Mouse (Mus musculus): ENCODE measurements at regions not wholly inside any gene's neighbourhood (a gene's known extent, or its start where the extent isn't known, plus 50 kb on each side); places are given as distances from the start of the nearest gene placed in this dataset.
A peak's percentile ranks its signal among the peaks of the same experiment; 100 is the strongest.

DNA sequence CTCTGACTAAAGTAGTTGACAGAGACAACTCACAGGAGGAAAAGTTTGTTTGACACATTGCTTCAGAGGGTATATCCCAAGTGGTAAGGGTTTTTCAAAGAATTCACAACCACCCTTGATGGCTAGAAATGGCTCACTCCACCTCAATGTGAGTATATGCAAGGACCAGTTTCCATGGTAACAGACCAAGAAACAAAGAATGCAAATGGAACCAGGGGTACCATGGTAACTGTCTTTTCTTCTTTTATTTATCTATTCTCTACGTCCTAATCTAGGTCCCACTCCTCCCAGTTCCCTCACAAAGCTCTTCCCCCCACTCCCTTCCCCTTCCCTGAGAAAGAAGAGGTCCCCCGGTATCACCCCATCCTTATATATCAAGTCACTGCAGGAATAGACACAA, 57.5 kb downstream of the Ins1 start:
- TF ChIP-seq CTCF (IDR thresholded peaks at IDR 0.05; ENCODE audit: control insufficient read depth, insufficient read depth, insufficient replicate concordance, low read depth, low read length), result no peak
- no peaks in the 10 kb centered on the region for H3K4me1 ChIP-seq (ENCODE audit: control insufficient read depth, insufficient read depth, low read length)
- no peaks in the 10 kb centered on the region for H3K36me3 ChIP-seq (ENCODE audit: control insufficient read depth, insufficient read depth, low read length)
- H3K27me3 ChIP-seq (ENCODE audit: control insufficient read depth, insufficient read depth, low read length), result no peaks in the 10 kb centered on the region
- no peak overlapping the region for H3K27ac ChIP-seq (ENCODE audit: control insufficient read depth, insufficient read depth, low read depth, low read length)
- H3K4me3 ChIP-seq (ENCODE audit: control insufficient read depth, low read depth, low read length), result peak overlapping the region; percentile 36; the same call in 1 of the 2 replicates

DNA sequence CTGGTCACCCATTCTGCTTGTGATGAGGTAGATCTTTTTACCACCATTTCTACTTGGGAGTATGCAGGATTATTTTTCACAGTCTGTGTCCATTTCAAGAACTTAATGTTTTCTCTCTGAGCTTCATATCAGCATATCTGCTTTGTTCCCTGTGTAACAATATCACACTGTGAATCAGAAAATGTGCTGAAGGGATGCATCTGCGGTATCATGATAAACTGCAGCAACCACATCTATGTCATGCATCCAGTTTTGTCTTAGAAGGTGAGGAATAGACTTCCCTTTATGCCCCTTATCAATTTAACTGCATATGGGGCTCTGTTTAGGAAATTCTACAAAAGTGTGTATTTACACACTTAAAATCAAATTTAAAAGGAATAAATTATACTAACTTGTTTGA, 67.3 kb downstream of the Ins1 start:
- no peaks in the 10 kb centered on the region for H3K27me3 ChIP-seq (ENCODE audit: control insufficient read depth, insufficient read depth, low read length)
- no peaks in the 10 kb centered on the region for H3K36me3 ChIP-seq (ENCODE audit: control insufficient read depth, insufficient read depth, low read length)
- no peaks in the 10 kb centered on the region for H3K4me1 ChIP-seq (ENCODE audit: control insufficient read depth, insufficient read depth, low read length)
- no peak overlapping the region for H3K27ac ChIP-seq (ENCODE audit: control insufficient read depth, insufficient read depth, low read depth, low read length)
- no peak overlapping the region for H3K4me3 ChIP-seq (ENCODE audit: control insufficient read depth, low read depth, low read length)
- TF ChIP-seq POLR2A (IDR thresholded peaks at IDR 0.05; ENCODE audit: control insufficient read depth, low read depth, low read length) (no peak), CTCF (IDR thresholded peaks at IDR 0.05; ENCODE audit: control insufficient read depth, insufficient read depth, insufficient replicate concordance, low read depth, low read length) (no peak)

DNA sequence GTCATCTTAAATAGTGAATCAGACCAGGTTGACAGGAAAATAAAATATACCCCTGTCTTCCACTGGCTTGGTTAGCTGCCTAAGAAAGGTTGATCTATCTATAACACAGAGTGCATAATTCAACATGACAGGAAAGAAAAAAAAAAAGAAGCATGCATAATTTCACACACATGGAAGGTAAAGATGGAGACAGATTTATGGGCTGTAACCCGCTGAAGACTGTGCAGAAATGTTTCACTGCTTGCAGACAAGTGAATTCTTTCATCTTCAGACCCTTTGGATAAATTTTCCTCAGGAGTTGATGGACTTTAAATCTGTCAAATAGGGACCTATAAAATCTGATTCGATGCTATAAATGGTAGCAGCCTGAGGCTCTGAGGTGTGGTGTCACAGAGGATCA, 91.1 kb downstream of the Ins1 start:
- no peak overlapping the region for H3K27ac ChIP-seq (ENCODE audit: control insufficient read depth, insufficient read depth, low read depth, low read length)
- no peaks in the 10 kb centered on the region for H3K36me3 ChIP-seq (ENCODE audit: control insufficient read depth, insufficient read depth, low read length)
- TF ChIP-seq POLR2A (IDR thresholded peaks at IDR 0.05; ENCODE audit: control insufficient read depth, low read depth, low read length) (no peak), CTCF (IDR thresholded peaks at IDR 0.05; ENCODE audit: control insufficient read depth, insufficient read depth, insufficient replicate concordance, low read depth, low read length) (no peak)
- H3K4me1 ChIP-seq (ENCODE audit: control insufficient read depth, insufficient read depth, low read length), result no peaks in the 10 kb centered on the region
- no peak overlapping the region for H3K4me3 ChIP-seq (ENCODE audit: control insufficient read depth, low read depth, low read length)
- H3K27me3 ChIP-seq (ENCODE audit: control insufficient read depth, insufficient read depth, low read length), result no peaks in the 10 kb centered on the region

DNA sequence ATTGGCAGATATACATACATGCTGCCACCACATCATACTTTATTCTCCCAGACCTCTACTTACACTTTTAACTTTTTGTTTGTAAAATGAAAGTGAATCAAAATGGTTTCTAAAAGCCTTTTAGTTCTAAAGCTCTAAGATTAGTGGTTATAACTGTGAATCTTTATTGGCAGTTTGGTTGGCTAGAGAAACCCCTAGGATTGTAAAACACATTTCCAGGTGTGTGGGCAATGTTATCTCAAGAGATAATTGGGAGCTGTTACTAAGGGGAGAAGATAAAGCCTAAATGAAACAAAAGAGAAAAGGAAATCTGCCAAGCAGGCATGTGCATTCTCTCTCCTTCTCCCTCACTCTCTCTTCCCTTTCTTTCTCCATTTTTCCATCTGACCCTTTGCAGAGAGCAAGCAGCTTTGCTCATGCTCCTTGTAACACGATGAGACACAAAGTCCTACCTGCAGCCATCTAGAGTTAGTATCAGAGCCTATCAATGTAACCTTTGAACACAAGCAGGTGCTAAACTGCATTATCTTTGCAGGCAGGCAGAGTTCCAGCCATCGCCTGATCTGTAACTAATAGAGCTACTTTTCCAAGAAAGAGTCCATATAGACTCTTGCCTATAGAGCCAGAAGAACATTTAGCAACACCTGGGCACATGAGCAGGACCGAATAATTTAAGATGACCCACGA, 110.9 kb downstream of the Ins1 start:
- H3K4me3 ChIP-seq (ENCODE audit: control insufficient read depth, low read depth, low read length), result no peak overlapping the region
- TF ChIP-seq CTCF (IDR thresholded peaks at IDR 0.05; ENCODE audit: control insufficient read depth, insufficient read depth, insufficient replicate concordance, low read depth, low read length) (no peak), POLR2A (IDR thresholded peaks at IDR 0.05; ENCODE audit: control insufficient read depth, low read depth, low read length) (no peak)
- no peaks in the 10 kb centered on the region for H3K36me3 ChIP-seq (ENCODE audit: control insufficient read depth, insufficient read depth, low read length)
- no peaks in the 10 kb centered on the region for H3K4me1 ChIP-seq (ENCODE audit: control insufficient read depth, insufficient read depth, low read length)
- no peak overlapping the region for H3K27ac ChIP-seq (ENCODE audit: control insufficient read depth, insufficient read depth, low read depth, low read length)
- H3K27me3 ChIP-seq (ENCODE audit: control insufficient read depth, insufficient read depth, low read length), result no peaks in the 10 kb centered on the region

DNA sequence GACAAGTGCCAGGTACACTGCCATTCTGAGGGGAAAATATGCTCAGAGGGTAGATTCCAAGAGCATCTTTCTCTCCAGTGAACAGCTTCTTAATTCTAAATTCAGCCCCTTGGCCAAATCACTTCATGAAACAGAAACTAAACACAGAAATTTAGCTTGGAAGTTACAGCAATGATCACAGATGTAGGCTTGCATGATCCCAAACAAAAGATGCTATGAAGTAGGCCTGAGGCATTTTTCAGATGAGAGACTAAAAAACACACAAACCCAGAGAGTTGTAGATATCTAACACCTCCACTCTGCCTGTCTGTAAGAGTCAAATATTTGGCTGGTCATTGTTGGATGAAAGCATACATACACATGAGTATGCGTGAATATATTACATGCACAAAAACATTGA, 142.6 kb downstream of the Ins1 start:
- no peak overlapping the region for H3K4me3 ChIP-seq (ENCODE audit: control insufficient read depth, low read depth, low read length)
- H3K27ac ChIP-seq (ENCODE audit: control insufficient read depth, insufficient read depth, low read depth, low read length), result no peak overlapping the region
- H3K4me1 ChIP-seq (ENCODE audit: control insufficient read depth, insufficient read depth, low read length), result no peaks in the 10 kb centered on the region
- H3K36me3 ChIP-seq (ENCODE audit: control insufficient read depth, insufficient read depth, low read length), result no peaks in the 10 kb centered on the region
- H3K27me3 ChIP-seq (ENCODE audit: control insufficient read depth, insufficient read depth, low read length), result no peaks in the 10 kb centered on the region
- no peak for TF ChIP-seq POLR2A (IDR thresholded peaks at IDR 0.05; ENCODE audit: control insufficient read depth, low read depth, low read length)
- no peak for TF ChIP-seq CTCF (IDR thresholded peaks at IDR 0.05; ENCODE audit: control insufficient read depth, insufficient read depth, insufficient replicate concordance, low read depth, low read length)

DNA sequence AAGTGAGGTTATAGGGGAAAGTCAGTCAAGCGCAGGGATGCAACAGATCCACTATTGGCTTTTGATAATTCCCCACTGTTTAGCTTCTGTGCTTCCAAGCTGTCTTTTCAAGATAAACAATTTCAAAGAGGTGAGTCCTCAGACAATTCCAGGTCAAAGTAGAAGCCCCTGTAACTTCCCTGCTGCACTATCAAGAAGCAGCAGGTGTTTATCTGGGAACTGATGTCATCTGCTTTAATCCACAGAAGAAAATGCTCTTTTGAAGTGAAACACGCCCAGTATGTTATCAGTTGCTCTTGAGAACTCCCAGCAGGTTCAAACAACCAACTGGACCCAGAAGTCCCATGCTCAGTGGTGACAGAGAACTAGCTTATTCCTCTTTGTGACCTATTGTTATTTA, 164.7 kb downstream of the Ins1 start:
- H3K27ac ChIP-seq (ENCODE audit: control insufficient read depth, insufficient read depth, low read depth, low read length), result no peak overlapping the region
- no peak overlapping the region for H3K4me3 ChIP-seq (ENCODE audit: control insufficient read depth, low read depth, low read length)
- H3K4me1 ChIP-seq (ENCODE audit: control insufficient read depth, insufficient read depth, low read length), result no peaks in the 10 kb centered on the region
- TF ChIP-seq CTCF (IDR thresholded peaks at IDR 0.05; ENCODE audit: control insufficient read depth, insufficient read depth, insufficient replicate concordance, low read depth, low read length), result no peak
- H3K27me3 ChIP-seq (ENCODE audit: control insufficient read depth, insufficient read depth, low read length), result no peaks in the 10 kb centered on the region
- no peaks in the 10 kb centered on the region for H3K36me3 ChIP-seq (ENCODE audit: control insufficient read depth, insufficient read depth, low read length)

DNA sequence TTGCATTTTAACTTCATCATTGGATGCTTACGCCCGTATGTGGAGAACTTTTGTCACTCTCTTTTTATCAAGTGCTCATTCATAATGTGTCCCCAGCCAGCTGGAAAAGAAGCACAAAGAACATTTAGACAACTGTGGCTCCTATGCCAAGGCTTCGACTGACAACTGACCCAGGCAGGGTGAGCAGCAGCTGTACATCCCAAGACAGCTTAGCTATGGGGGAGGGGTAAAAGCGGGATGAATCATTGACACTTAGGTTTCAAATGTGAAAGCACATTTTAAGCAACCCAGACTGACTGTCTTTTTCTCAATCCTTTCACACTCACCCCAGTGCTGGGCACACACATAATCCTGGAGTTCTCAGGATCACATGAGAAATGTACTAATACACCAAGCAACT, 178.4 kb downstream of the Ins1 start:
- Histone ChIP-seq H3K36me3 (ENCODE audit: control insufficient read depth, insufficient read depth, low read length) (no peaks in the 10 kb centered on the region), H3K4me1 (ENCODE audit: control insufficient read depth, insufficient read depth, low read length) (no peaks in the 10 kb centered on the region), H3K4me3 (ENCODE audit: control insufficient read depth, low read depth, low read length) (no peak overlapping the region), H3K27me3 (ENCODE audit: control insufficient read depth, insufficient read depth, low read length) (no peaks in the 10 kb centered on the region), H3K27ac (ENCODE audit: control insufficient read depth, insufficient read depth, low read depth, low read length) (no peak overlapping the region)
- TF ChIP-seq POLR2A (IDR thresholded peaks at IDR 0.05; ENCODE audit: control insufficient read depth, low read depth, low read length) (no peak), CTCF (IDR thresholded peaks at IDR 0.05; ENCODE audit: control insufficient read depth, insufficient read depth, insufficient replicate concordance, low read depth, low read length) (no peak)

DNA sequence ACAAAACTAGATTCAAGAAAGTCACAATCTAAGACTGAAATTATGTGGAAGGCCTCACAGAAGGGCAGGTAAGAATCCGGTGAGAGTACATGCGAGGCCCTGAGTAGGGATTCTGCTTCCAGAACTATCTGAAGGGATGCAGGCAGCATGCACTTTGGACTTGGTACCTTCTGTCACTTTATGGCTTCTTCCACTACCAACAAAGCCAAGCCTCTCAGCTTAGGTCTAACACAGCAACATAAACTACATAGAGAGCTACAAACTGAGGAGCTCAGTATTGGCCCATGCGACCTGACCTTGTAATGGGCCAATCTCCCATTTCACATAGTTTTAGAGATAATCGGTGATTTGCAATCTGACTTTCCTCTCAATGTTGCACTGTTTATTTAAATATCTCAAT, 184.8 kb downstream of the Ins1 start:
- Histone ChIP-seq H3K27me3 (ENCODE audit: control insufficient read depth, insufficient read depth, low read length) (no peaks in the 10 kb centered on the region), H3K4me3 (ENCODE audit: control insufficient read depth, low read depth, low read length) (no peak overlapping the region), H3K27ac (ENCODE audit: control insufficient read depth, insufficient read depth, low read depth, low read length) (no peak overlapping the region), H3K36me3 (ENCODE audit: control insufficient read depth, insufficient read depth, low read length) (no peaks in the 10 kb centered on the region), H3K4me1 (ENCODE audit: control insufficient read depth, insufficient read depth, low read length) (no peaks in the 10 kb centered on the region)
- no peak for TF ChIP-seq POLR2A (IDR thresholded peaks at IDR 0.05; ENCODE audit: control insufficient read depth, low read depth, low read length)
- TF ChIP-seq CTCF (IDR thresholded peaks at IDR 0.05; ENCODE audit: control insufficient read depth, insufficient read depth, insufficient replicate concordance, low read depth, low read length), result no peak

Measured in testis, adult 2 months (tissue).